7 mouse cellular contexts compared by ENCODE assay signal in genomic region chr14:75767492-75768274, GRCm38 (mm10). TPM values are rescaled to one million over a fixed set of nuclear protein-coding genes. Genes with fewer than 3 reads are reported as not detected.
DNase-seq lines count a peak whose midpoint lies in the region; ATAC-seq and TF ChIP-seq lines count a peak whose summit lies in the region.

No protein-coding gene starts in this region.

- in situ Hi-C loops in Patski (cut with MboI; ENCODE audit: low pct_unique_long_range_greater_than_20kb), result loop anchor here (10.0 kb wide), 1 partner anchor 573 kb away; no protein-coding TSS in a partner anchor

- no peaks in the 10 kb centered on the region for H3K9me3 ChIP-seq in hindbrain, embryonic 12.5 days (replicated peaks)

- CTCF ChIA-PET in Patski (lab: Charles Lee), result interaction anchor here (0.6 to 2.6 kb wide), 20 partner anchors 9 to 118 kb away, joined by 3 to 14 read pairs (median 4); no protein-coding TSS in a partner anchor

- no peak overlapping the region for H3K9ac ChIP-seq in hindbrain, embryonic 12.5 days

- no peaks in the 10 kb centered on the region for H3K4me1 ChIP-seq in hindbrain, embryonic 12.5 days

- TF ChIP-seq CTCF in Patski (IDR thresholded peaks at IDR 0.05), result peak; percentile 80

- H3K27ac ChIP-seq in hindbrain, embryonic 12.5 days, result peak overlapping the region; percentile 45; the same call in 1 of the 2 replicates

- peaks cover 18% of the 10 kb centered on the region for H3K36me3 ChIP-seq in hindbrain, embryonic 12.5 days

- peak overlapping the region; percentile 24 for H3K4me2 ChIP-seq in hindbrain, embryonic 12.5 days (replicated peaks)

- ATAC-seq in Patski, result peak; percentile 62
- ATAC-seq in hindbrain, embryonic 12.5 days (ENCODE audit: low FRiP score), result peak; percentile 92

- H3K4me3 ChIP-seq in hindbrain, embryonic 12.5 days, result no peak overlapping the region

- POLR2A ChIA-PET in Patski (lab: Charles Lee), result interaction anchor here (1.0 kb wide), 1 partner anchor 19 kb away, joined by 3 read pairs; the partner anchor contains the start of gene Slc25a30

- DNase-seq in Patski (ENCODE audit: low read depth, low spot score), result no peak
- DNase-seq in cerebellum, adult 8-10 months, result peak; percentile 72
- peak; percentile 93 for DNase-seq in forelimb bud, embryonic 11.5 days (ENCODE audit: low read depth, low spot score)
- peak; percentile 44 to 83 for DNase-seq in layer of hippocampus, postnatal 14 days (ENCODE audit: low spot score in 2 of 2)
- DNase-seq in lung, postnatal 25 days (ENCODE audit: low spot score), result peak; percentile 77
- peak; percentile 74 for DNase-seq in right cerebral cortex, postnatal 14 days

- no peaks in the 10 kb centered on the region for H3K27me3 ChIP-seq in Patski
- H3K27me3 ChIP-seq in hindbrain, embryonic 12.5 days, result no peaks in the 10 kb centered on the region

- 56% methylated on average over 17 of the region's 17 CpGs for WGBS in hindbrain, embryonic 12.5 days

RNA-seq across cellular contexts. Expression of gene Cog3, which starts 13.4 kb away (rescaled TPM):
- 25.8 TPM for polyA plus RNA-seq in Patski (2021)
- 23.9 and 24.8 TPM in 2 replicates for polyA plus RNA-seq in hindbrain, embryonic 12.5 days (2016; fragmentation: Nextera tagmentation; extraction: Ambion mirVana)
- 10 to 100 TPM; 22.9 to 24.8 TPM for total RNA-seq in layer of hippocampus, postnatal 14 days (2021)

RNA-seq across cellular contexts. Expression of gene Slc25a30, which starts 19.2 kb away (rescaled TPM):
- polyA plus RNA-seq in Patski (2021), result 36.9 TPM
- 7.8 and 9.3 TPM in 2 replicates for polyA plus RNA-seq in hindbrain, embryonic 12.5 days (2016; fragmentation: Nextera tagmentation; extraction: Ambion mirVana)
- total RNA-seq in layer of hippocampus, postnatal 14 days (2021), result 10 to 100 TPM; 10.5 to 15.2 TPM
